Mouse (Mus musculus) thymus, adult 2 months (tissue): ENCODE data around the gene Dnajc5. TPM values are rescaled to one million over a fixed set of nuclear protein-coding genes. Genes with fewer than 3 reads are reported as not detected.
A peak's percentile ranks its signal among the peaks of the same experiment; 100 is the strongest.

ENCODE experiments used
- DNase-seq: peaks from one replicate; pipeline ENCODE4 v3.0.0; 2021
- H3K27ac ChIP-seq: fragments of 200-500 bp; 2 replicates; pipeline ENCODE4 v1.5.1; 2012; ENCODE audit warnings: low read length, control low read depth; ENCODE audit not compliant: control insufficient read depth, insufficient read depth
- H3K27me3 ChIP-seq: fragments of 200-500 bp; 2 replicates; pipeline ENCODE4 v1.6.1; 2012; ENCODE audit warnings: mild to moderate bottlenecking, low read length, moderate library complexity, mixed read lengths; ENCODE audit not compliant: control insufficient read depth, insufficient read depth
- H3K36me3 ChIP-seq: fragments of 200-500 bp; 2 replicates; pipeline ENCODE4 v1.6.1; 2012; ENCODE audit warnings: mild to moderate bottlenecking, low read length, moderate library complexity; ENCODE audit not compliant: control insufficient read depth, insufficient read depth
- H3K4me1 ChIP-seq: fragments of 200-500 bp; replicated peaks from 2 replicates; pipeline ENCODE4 v1.6.1; 2012; ENCODE audit warnings: low read length; ENCODE audit not compliant: control insufficient read depth, insufficient read depth
- H3K4me3 ChIP-seq: fragments of 200-500 bp; 2 replicates; pipeline ENCODE4 v1.5.1; 2012; ENCODE audit warnings: mild to moderate bottlenecking, low read length, control low read depth, moderate library complexity; ENCODE audit not compliant: control insufficient read depth, insufficient read depth
- CTCF ChIP-seq: fragments of 200-500 bp; IDR thresholded peaks from 2 replicates; pipeline ENCODE4 v1.5.1; 2012; ENCODE audit warnings: mild to moderate bottlenecking, control low read depth, low read length, moderate library complexity, borderline replicate concordance; ENCODE audit not compliant: control insufficient read depth, poor library complexity, insufficient read depth; ENCODE audit errors: extremely low read depth
- POLR2A ChIP-seq: fragments of 200-500 bp; IDR thresholded peaks from 2 replicates; pipeline ENCODE4 v1.6.1; 2012; ENCODE audit warnings: mild to moderate bottlenecking, low read length, control low read depth, moderate library complexity; ENCODE audit not compliant: control insufficient read depth, poor library complexity, insufficient read depth; ENCODE audit errors: extremely low read depth
- WGBS: fragments of 180-500 bp; shearing (Covaris S2); methylation state at CpG from one replicate; pipeline ENCODE4 v1.1.7; 2018; 5-methylcytosine and 5-hydroxymethylcytosine counted together
- polyA plus RNA-seq: library from polyadenylated mRNA; depleted of rRNA; stranded (reverse); fragments of >200 nt; gene quantifications from 2 replicates; pipeline ENCODE4 v1.2.3, GENCODE M21; 2012

Gene Dnajc5
- polyA plus RNA-seq, 1 experiment = 140 TPM

DNA sequence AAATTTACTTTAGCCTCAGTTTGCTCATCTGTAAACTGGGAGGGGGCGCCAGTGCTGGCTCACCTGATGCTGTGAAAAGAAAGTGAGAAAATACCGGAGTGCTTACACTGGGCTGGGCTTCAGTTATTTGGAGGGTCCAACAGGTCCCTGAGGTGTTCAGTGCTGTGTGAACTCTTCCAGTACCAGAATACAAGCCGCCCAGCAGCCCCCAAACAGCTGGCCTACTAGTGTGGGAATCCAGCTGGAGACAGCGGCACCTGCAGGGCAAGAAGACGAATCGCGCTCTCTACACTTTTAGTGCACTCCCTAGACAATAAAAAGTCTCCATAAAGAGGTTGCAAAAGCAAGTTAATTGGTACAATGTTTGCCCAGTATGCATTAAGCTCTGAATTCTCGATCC is 24.0 kb upstream of the Dnajc5 start:
- peak; percentile 67 for DNase-seq
- H3K27ac ChIP-seq = peak overlapping the region; percentile 51
- peak; percentile 64; the same call in 1 of the 2 replicates for TF ChIP-seq CTCF
- TF ChIP-seq POLR2A = no peak
- peaks cover 5% of the 10 kb centered on the region; the same call in 1 of the 2 replicates for H3K4me1 ChIP-seq
- H3K4me3 ChIP-seq = 0 out of 2 replicates have a peak overlapping the region, but pooled peaks have one; percentile 0
- peaks cover 10% of the 10 kb centered on the region for H3K36me3 ChIP-seq
- no peaks in the 10 kb centered on the region for H3K27me3 ChIP-seq
- WGBS = 4% methylated on average over 8 of the region's 8 CpGs

DNA sequence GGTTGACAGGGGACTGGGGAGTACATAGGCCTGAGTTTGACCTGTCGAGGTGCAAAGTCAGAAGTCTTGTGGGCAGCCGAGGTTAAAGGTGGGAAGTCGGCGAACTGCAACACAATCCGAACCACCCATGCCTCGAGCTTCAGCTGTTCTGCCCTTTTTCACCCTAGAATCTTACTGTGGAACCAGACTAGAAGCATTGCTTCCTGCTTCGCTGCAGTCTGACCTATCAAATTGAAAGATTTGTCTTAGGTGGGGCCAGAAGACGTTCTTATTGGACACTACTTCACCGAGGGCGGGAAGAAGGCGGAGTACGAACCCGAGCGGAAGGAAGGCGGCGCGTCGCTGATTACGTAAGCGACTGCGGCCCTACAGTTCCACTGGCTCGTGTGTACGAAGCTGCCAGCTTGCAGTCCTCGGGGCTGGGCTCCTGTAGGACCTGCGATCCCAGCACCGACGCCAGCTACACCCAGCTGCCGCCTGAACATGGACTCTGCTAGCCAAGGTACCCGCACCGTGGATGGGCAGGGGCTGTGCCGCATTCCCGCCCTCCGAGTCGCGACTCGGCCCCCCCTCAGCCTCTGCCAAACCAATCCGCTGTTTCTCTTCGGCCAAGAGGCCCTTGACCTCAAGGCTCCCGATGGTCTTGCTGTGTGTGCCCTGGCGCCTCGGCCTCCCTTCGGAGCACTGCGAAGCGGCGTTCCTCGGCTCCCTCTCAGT is 23.3 kb upstream of the Dnajc5 start, which contains the start of gene Tpd52l2:
Gene Tpd52l2, plus strand, starts transcription at position 312 of the 717 bp plus-strand sequence.
- Histone ChIP-seq H3K4me1 (peaks cover 5% of the 10 kb centered on the region; the same call in 1 of the 2 replicates), H3K27ac (peak within 1 kb of the TSS; percentile 71), H3K27me3 (no peaks in the 10 kb centered on the region), H3K4me3 (peak within 1 kb of the TSS; percentile 61), H3K36me3 (peaks cover 17% of the 10 kb centered on the region)
- TF ChIP-seq POLR2A (0 out of 2 replicates have a peak, but pooled peaks have one; percentile 51), CTCF (0 out of 2 replicates have a peak, but pooled peaks have one; percentile 15)
- under 1% methylated on average over 46 of the region's 46 CpGs for WGBS
- DNase-seq = peak; percentile 88

GRCm38 (mm10) chr2:181497548-181497875 is 22.8 kb upstream of the Dnajc5 start:
- peaks cover 22% of the 10 kb centered on the region for H3K36me3 ChIP-seq
- H3K4me1 ChIP-seq = peaks cover 5% of the 10 kb centered on the region; the same call in 1 of the 2 replicates
- TF ChIP-seq CTCF (no peak), POLR2A (no peak)
- DNase-seq = peak; percentile 53
- peak overlapping the region; percentile 34 for H3K27ac ChIP-seq
- WGBS = under 1% methylated on average over 12 of the region's 12 CpGs
- H3K4me3 ChIP-seq = peak overlapping the region; percentile 61
- H3K27me3 ChIP-seq = no peaks in the 10 kb centered on the region

- peaks cover 5% of the 10 kb centered on the region; the same call in 1 of the 2 replicates for H3K4me1 ChIP-seq
- H3K27ac ChIP-seq = no peak overlapping the region
- 68% methylated on average over 4 of the region's 4 CpGs for WGBS
- H3K4me3 ChIP-seq = no peak overlapping the region
- TF ChIP-seq CTCF (no peak), POLR2A (no peak)
- peaks cover 33% of the 10 kb centered on the region for H3K36me3 ChIP-seq
- H3K27me3 ChIP-seq = no peaks in the 10 kb centered on the region
- DNase-seq = no peak
Observed at GRCm38 (mm10) chr2:181498644-181499043, 21.6 kb upstream of the Dnajc5 start.

DNA sequence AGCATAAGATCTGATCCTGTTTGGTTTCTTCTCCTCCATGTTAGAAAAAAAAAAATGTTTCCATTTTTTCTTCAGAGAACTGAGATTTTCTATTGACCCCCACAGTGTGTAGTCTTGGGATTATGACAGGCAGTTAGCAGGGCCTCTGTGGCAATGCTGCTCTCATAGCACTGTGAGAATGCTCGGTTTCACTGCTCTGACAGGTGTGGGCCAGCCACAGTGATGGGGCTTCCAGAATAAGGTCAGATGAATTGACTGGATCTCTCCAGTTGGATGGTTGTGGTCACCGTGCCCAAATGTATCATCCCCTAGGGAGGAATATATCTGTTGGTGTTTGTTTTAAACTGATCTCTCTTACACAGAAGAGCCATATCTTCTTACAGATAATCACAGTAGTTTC is 11.1 kb upstream of the Dnajc5 start:
- Histone ChIP-seq H3K27me3 (no peaks in the 10 kb centered on the region), H3K4me1 (no peaks in the 10 kb centered on the region), H3K27ac (no peak overlapping the region), H3K4me3 (no peak overlapping the region), H3K36me3 (peaks cover 67% of the 10 kb centered on the region)
- DNase-seq = no peak
- WGBS = 97% methylated on average over 2 of the region's 2 CpGs
- no peak for TF ChIP-seq CTCF
- TF ChIP-seq POLR2A = no peak

GRCm38 (mm10) chr2:181511231-181511630 is 9.1 kb upstream of the Dnajc5 start:
- Histone ChIP-seq H3K36me3 (peaks cover 66% of the 10 kb centered on the region), H3K4me1 (no peaks in the 10 kb centered on the region), H3K27me3 (no peaks in the 10 kb centered on the region), H3K4me3 (no peak overlapping the region), H3K27ac (no peak overlapping the region)
- TF ChIP-seq POLR2A = no peak
- no peak for TF ChIP-seq CTCF
- WGBS = 97% methylated on average over 8 of the region's 8 CpGs
- no peak for DNase-seq
